Mouse (Mus musculus): ENCODE results near the gene Ccdc88c. TPM values are rescaled to one million over a fixed set of nuclear protein-coding genes. Genes with fewer than 3 reads are reported as not detected.
A peak's percentile ranks its signal among the peaks of the same experiment; 100 is the strongest.

Gene Ccdc88c
- polyA plus RNA-seq, 1 experiment from 2014 or later, result 5.9 TPM

GRCm38 (mm10) chr12:101027451-101028246, 1.2 kb downstream of the Ccdc88c start:
- 2% methylated on average over 19 of the region's 19 CpGs for WGBS (ENCODE audit: insufficient replicate concordance)
- Histone ChIP-seq H3K27me3 (ENCODE audit: control insufficient read depth, insufficient read depth, low read depth, low read length) (no peaks in the 10 kb centered on the region), H3K9me3 (replicated peaks; ENCODE audit: control insufficient read depth, low read length) (no peaks in the 10 kb centered on the region), H3K4me3 (ENCODE audit: low read depth, low read length) (peak overlapping the region; percentile 87), H3K27ac (ENCODE audit: low read length) (peak overlapping the region; percentile 93), H3K4me1 (ENCODE audit: control insufficient read depth, low read depth, low read length) (peaks cover 44% of the 10 kb centered on the region), H3K9ac (ENCODE audit: low read depth, low read length) (peak overlapping the region; percentile 95), H3K4me2 (ENCODE audit: low read depth, low read length) (peak overlapping the region; percentile 99), H3K36me3 (ENCODE audit: control insufficient read depth, insufficient read depth) (no peaks in the 10 kb centered on the region)
- ATAC-seq (ENCODE audit: low read depth), result no peak

GRCm38 (mm10) chr12:101026946-101027345, 1.9 kb downstream of the Ccdc88c start:
- no peak for ATAC-seq (ENCODE audit: low read depth)
- no peaks in the 10 kb centered on the region for H3K27me3 ChIP-seq (ENCODE audit: control insufficient read depth, insufficient read depth, low read depth, low read length)
- peak overlapping the region; percentile 95 for H3K9ac ChIP-seq (ENCODE audit: low read depth, low read length)
- H3K27ac ChIP-seq (ENCODE audit: low read length), result peak overlapping the region; percentile 93
- peaks cover 2% of the 10 kb centered on the region; the same call in 1 of the 2 replicates for H3K36me3 ChIP-seq (ENCODE audit: control insufficient read depth, insufficient read depth)
- peak overlapping the region; percentile 87 for H3K4me3 ChIP-seq (ENCODE audit: low read depth, low read length)
- H3K9me3 ChIP-seq (replicated peaks; ENCODE audit: control insufficient read depth, low read length), result no peaks in the 10 kb centered on the region
- H3K4me1 ChIP-seq (ENCODE audit: control insufficient read depth, low read depth, low read length), result peaks cover 44% of the 10 kb centered on the region
- peak overlapping the region; percentile 99 for H3K4me2 ChIP-seq (ENCODE audit: low read depth, low read length)
- 33% methylated on average over 14 of the region's 14 CpGs for WGBS (ENCODE audit: insufficient replicate concordance)

DNA sequence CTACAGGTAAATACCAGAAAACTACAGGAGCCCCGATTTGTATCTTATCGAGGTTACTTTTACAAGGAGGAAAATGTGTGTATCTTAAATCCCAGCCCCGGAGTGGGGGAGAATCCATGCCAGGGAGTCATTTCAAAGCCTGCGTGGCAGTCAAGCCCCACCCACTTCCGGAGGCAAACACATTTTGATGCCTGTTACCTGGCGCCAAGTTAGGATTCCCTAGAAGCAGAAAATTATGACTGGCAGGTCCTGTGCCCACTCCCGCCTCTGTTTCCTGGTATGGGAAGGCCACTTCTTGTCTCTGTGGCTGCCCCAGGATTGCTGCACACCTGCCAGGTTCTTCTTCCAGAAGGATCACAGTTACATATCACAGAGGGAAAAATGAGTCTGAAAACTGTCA, 2.3 kb downstream of the Ccdc88c start:
- H3K4me3 ChIP-seq (ENCODE audit: low read depth, low read length), result peak overlapping the region; percentile 87
- ATAC-seq (ENCODE audit: low read depth), result no peak
- peaks cover 4% of the 10 kb centered on the region; the same call in 1 of the 2 replicates for H3K36me3 ChIP-seq (ENCODE audit: control insufficient read depth, insufficient read depth)
- H3K4me2 ChIP-seq (ENCODE audit: low read depth, low read length), result peak overlapping the region; percentile 99
- H3K27ac ChIP-seq (ENCODE audit: low read length), result peak overlapping the region; percentile 93
- no peaks in the 10 kb centered on the region for H3K27me3 ChIP-seq (ENCODE audit: control insufficient read depth, insufficient read depth, low read depth, low read length)
- H3K9ac ChIP-seq (ENCODE audit: low read depth, low read length), result peak overlapping the region; percentile 95
- WGBS (ENCODE audit: insufficient replicate concordance), result 32% methylated on average over 7 of the region's 7 CpGs
- no peaks in the 10 kb centered on the region for H3K9me3 ChIP-seq (replicated peaks; ENCODE audit: control insufficient read depth, low read length)
- H3K4me1 ChIP-seq (ENCODE audit: control insufficient read depth, low read depth, low read length), result peaks cover 44% of the 10 kb centered on the region

GRCm38 (mm10) chr12:101026025-101026424, 2.8 kb downstream of the Ccdc88c start:
- Histone ChIP-seq H3K4me1 (ENCODE audit: control insufficient read depth, low read depth, low read length) (peaks cover 44% of the 10 kb centered on the region), H3K9me3 (replicated peaks; ENCODE audit: control insufficient read depth, low read length) (no peaks in the 10 kb centered on the region), H3K4me2 (ENCODE audit: low read depth, low read length) (peak overlapping the region; percentile 99), H3K9ac (ENCODE audit: low read depth, low read length) (peak overlapping the region; percentile 95), H3K36me3 (ENCODE audit: control insufficient read depth, insufficient read depth) (peaks cover 4% of the 10 kb centered on the region; the same call in 1 of the 2 replicates), H3K4me3 (ENCODE audit: low read depth, low read length) (peak overlapping the region; percentile 87), H3K27ac (ENCODE audit: low read length) (peak overlapping the region; percentile 93), H3K27me3 (ENCODE audit: control insufficient read depth, insufficient read depth, low read depth, low read length) (no peaks in the 10 kb centered on the region)
- ATAC-seq (ENCODE audit: low read depth), result no peak
- WGBS (ENCODE audit: insufficient replicate concordance), result 24% methylated on average over 4 of the region's 4 CpGs

DNA sequence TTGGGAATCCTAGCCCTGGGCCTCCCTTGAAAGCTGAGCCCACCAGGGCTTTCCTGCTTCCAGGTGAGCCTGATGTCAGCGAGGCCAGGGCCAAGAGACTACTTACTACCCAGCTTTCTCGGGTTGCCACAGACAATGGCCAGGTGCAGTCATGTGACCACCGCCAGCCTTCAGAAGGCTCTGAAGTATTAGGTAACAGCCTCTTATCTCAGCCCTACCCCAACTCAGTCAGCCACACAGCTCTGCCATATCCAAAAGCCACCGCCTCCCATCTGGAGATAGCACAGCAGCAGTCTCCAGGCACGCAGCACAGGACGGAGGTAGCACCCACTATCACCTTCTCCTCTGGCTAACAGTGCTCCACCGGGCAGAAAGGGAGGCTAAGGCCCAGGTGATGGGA, 3.5 kb downstream of the Ccdc88c start:
- WGBS (ENCODE audit: insufficient replicate concordance), result 23% methylated on average over 7 of the region's 7 CpGs
- Histone ChIP-seq H3K27me3 (ENCODE audit: control insufficient read depth, insufficient read depth, low read depth, low read length) (no peaks in the 10 kb centered on the region), H3K36me3 (ENCODE audit: control insufficient read depth, insufficient read depth) (peaks cover 8% of the 10 kb centered on the region; the same call in 1 of the 2 replicates), H3K4me1 (ENCODE audit: control insufficient read depth, low read depth, low read length) (peaks cover 44% of the 10 kb centered on the region), H3K9me3 (replicated peaks; ENCODE audit: control insufficient read depth, low read length) (no peaks in the 10 kb centered on the region), H3K27ac (ENCODE audit: low read length) (peak overlapping the region; percentile 93), H3K4me2 (ENCODE audit: low read depth, low read length) (peak overlapping the region; percentile 99), H3K4me3 (ENCODE audit: low read depth, low read length) (peak overlapping the region; percentile 87), H3K9ac (ENCODE audit: low read depth, low read length) (peak overlapping the region; percentile 60)
- ATAC-seq (ENCODE audit: low read depth), result peak; percentile 76

DNA sequence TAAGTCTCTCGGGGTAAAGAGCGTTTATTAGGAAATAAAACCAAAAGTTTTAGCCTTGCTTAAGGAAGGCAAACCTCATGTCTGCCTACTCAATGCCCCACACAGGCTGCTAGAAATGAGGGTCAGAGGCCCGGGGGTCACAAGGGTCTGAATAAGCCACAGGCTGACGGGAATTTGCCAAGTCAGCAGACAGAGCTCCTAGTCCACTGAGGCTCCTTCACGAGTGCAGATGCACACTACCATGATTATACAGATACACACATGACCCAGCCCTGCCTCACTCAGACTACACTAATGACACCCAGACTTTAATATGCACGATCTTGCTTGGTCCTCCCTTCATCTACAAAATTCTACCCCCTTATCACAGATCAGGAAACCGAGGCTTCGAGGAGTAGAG, 4.0 kb downstream of the Ccdc88c start:
- H3K4me2 ChIP-seq (ENCODE audit: low read depth, low read length), result peak overlapping the region; percentile 99
- no peak overlapping the region; the same call in 1 of the 2 replicates for H3K4me3 ChIP-seq (ENCODE audit: low read depth, low read length)
- ATAC-seq (ENCODE audit: low read depth), result no peak
- H3K27ac ChIP-seq (ENCODE audit: low read length), result peak overlapping the region; percentile 93
- peak overlapping the region; percentile 60 for H3K9ac ChIP-seq (ENCODE audit: low read depth, low read length)
- peaks cover 8% of the 10 kb centered on the region; the same call in 1 of the 2 replicates for H3K36me3 ChIP-seq (ENCODE audit: control insufficient read depth, insufficient read depth)
- H3K9me3 ChIP-seq (replicated peaks; ENCODE audit: control insufficient read depth, low read length), result no peaks in the 10 kb centered on the region
- H3K4me1 ChIP-seq (ENCODE audit: control insufficient read depth, low read depth, low read length), result peaks cover 44% of the 10 kb centered on the region
- 39% methylated on average over 8 of the region's 8 CpGs for WGBS (ENCODE audit: insufficient replicate concordance)
- no peaks in the 10 kb centered on the region for H3K27me3 ChIP-seq (ENCODE audit: control insufficient read depth, insufficient read depth, low read depth, low read length)

- WGBS (ENCODE audit: insufficient replicate concordance), result 79% methylated on average over 11 of the region's 11 CpGs
- peaks cover 51% of the 10 kb centered on the region for H3K4me1 ChIP-seq (ENCODE audit: control insufficient read depth, low read depth, low read length)
These were observed 5.7 kb downstream of the Ccdc88c start for GRCm38 (mm10) chr12:101023143-101023542.

DNA sequence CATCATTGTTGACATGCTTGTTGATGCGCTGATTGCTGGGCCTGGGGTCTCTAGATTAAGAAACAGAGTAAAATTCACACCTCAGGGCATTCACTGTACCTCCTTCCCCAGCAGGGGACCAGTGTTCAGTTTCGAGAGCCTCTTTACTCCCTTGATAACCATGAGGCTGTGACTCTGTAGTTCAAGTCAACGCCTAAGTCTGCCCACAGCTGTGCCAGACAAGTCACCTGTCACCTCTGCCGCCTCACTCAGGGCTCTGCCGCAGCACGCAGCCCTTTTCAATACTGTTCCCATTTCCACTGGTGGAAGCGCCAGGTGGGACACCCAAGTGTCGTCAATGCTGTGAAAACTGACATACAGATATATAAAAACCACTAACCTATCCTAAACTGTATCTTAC, 6.5 kb downstream of the Ccdc88c start:
- Histone ChIP-seq H3K9me3 (replicated peaks; ENCODE audit: control insufficient read depth, low read length) (no peaks in the 10 kb centered on the region), H3K4me3 (ENCODE audit: low read depth, low read length) (no peak overlapping the region), H3K27ac (ENCODE audit: low read length) (no peak overlapping the region), H3K36me3 (ENCODE audit: control insufficient read depth, insufficient read depth) (peaks cover 8% of the 10 kb centered on the region; the same call in 1 of the 2 replicates), H3K4me1 (ENCODE audit: control insufficient read depth, low read depth, low read length) (peaks cover 52% of the 10 kb centered on the region), H3K9ac (ENCODE audit: low read depth, low read length) (no peak overlapping the region), H3K27me3 (ENCODE audit: control insufficient read depth, insufficient read depth, low read depth, low read length) (no peaks in the 10 kb centered on the region), H3K4me2 (ENCODE audit: low read depth, low read length) (no peak overlapping the region)
- 90% methylated on average over 8 of the region's 8 CpGs for WGBS (ENCODE audit: insufficient replicate concordance)
- no peak for ATAC-seq (ENCODE audit: low read depth)

More at GRCm38 (mm10) chr12:101023143-101023542, 5.7 kb downstream of the Ccdc88c start:
- H3K9me3 ChIP-seq (replicated peaks; ENCODE audit: control insufficient read depth, low read length), result no peaks in the 10 kb centered on the region
- no peak overlapping the region for H3K9ac ChIP-seq (ENCODE audit: low read depth, low read length)
- no peak overlapping the region for H3K27ac ChIP-seq (ENCODE audit: low read length)
- H3K36me3 ChIP-seq (ENCODE audit: control insufficient read depth, insufficient read depth), result peaks cover 8% of the 10 kb centered on the region; the same call in 1 of the 2 replicates
- no peaks in the 10 kb centered on the region for H3K27me3 ChIP-seq (ENCODE audit: control insufficient read depth, insufficient read depth, low read depth, low read length)
- no peak overlapping the region for H3K4me2 ChIP-seq (ENCODE audit: low read depth, low read length)
- no peak overlapping the region for H3K4me3 ChIP-seq (ENCODE audit: low read depth, low read length)
- no peak for ATAC-seq (ENCODE audit: low read depth)
